Mouse (Mus musculus): ENCODE results near the gene Srp14.

DNA sequence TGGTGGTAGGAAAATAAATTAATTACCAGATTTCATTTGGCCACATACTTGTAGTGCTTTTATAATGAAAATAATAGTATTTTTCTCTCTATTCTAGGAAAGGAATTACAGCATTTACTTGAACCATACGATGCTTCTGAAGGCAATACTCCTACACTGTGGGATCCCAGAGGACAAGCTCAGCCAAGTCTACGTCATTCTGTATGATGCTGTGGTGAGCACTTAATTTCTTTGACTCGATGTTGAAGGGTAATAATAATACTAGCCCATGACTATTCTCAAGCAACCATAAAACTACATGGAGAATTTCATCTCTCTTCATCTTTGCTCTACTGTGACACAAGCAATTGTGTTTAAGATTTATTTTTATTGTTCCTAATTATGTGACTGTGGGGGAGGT, 22.5 kb downstream of the Srp14 start:
- TF ChIP-seq CTCF (IDR thresholded peaks at IDR 0.05; ENCODE audit: insufficient read depth, low read depth, low read length) (no peak), POLR2A (IDR thresholded peaks at IDR 0.05; ENCODE audit: insufficient read depth, low read depth, low read length) (no peak)
